In the genomic region with DNA sequence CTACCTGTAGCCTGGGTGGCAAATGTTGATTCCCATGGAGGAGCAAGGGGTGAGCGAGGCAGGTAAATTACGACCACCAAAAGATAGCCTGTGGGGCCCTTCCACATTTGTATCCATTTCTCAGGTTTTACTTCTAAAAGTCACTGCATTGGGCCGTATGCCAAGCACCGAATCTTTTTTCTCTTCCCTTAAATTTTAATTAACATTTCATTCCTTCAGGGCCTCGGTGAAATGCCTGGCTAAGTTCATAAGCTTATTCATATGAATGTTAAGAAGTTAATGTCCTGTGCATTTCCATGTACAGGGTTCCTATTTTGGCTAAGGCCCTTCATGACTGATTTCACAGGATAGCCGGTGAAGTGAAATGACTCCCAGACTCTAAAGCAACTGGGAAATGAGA, we compare ENCODE assay signal across 15 mouse cellular contexts. TPM values are rescaled to one million over a fixed set of nuclear protein-coding genes. Genes with fewer than 3 reads are reported as not detected.
DNase-seq lines count a peak whose midpoint lies in the region; ATAC-seq and TF ChIP-seq lines count a peak whose summit lies in the region.
"Had no signal": no experiment of that assay in that cellular context is flagged by ENCODE, and none has a peak within 500 bp of the region (broad histone marks: within the 10 kb centered on the region; RNA-seq: fewer than 3 reads in every experiment).

No protein-coding gene starts in this region.

- TF ChIP-seq EP300 in heart, postnatal 0 days (IDR thresholded peaks at IDR 0.05; ENCODE audit: low read depth) = no peak

- H3K36me3 ChIP-seq in heart, postnatal 0 days (replicated peaks; ENCODE audit: control insufficient read depth, insufficient read depth, low read length) = no peaks in the 10 kb centered on the region
- no peaks in the 10 kb centered on the region for H3K36me3 ChIP-seq in midbrain, embryonic 15.5 days (replicated peaks)
- no peaks in the 10 kb centered on the region for H3K36me3 ChIP-seq in midbrain, embryonic 13.5 days
- H3K36me3 ChIP-seq in kidney, embryonic 15.5 days = no peaks in the 10 kb centered on the region
- no peaks in the 10 kb centered on the region for H3K36me3 ChIP-seq in stomach, embryonic 16.5 days (ENCODE audit: control insufficient read depth, insufficient read depth, low read length)
- H3K36me3 ChIP-seq: G1E; liver, embryonic 12.5 days; neural tube, embryonic 15.5 days had no signal

- peak overlapping the region; percentile 58 for H3K27ac ChIP-seq in heart, postnatal 0 days (ENCODE audit: low read depth)
- H3K27ac ChIP-seq in midbrain, embryonic 15.5 days = 0 out of 2 replicates have a peak overlapping the region, but pooled peaks have one; percentile 24
- H3K27ac ChIP-seq in midbrain, embryonic 13.5 days = no peak overlapping the region
- H3K27ac ChIP-seq in kidney, embryonic 15.5 days = peak overlapping the region; percentile 86
- H3K27ac ChIP-seq in stomach, embryonic 16.5 days (ENCODE audit: low read length) = peak overlapping the region; percentile 8; the same call in 1 of the 2 replicates
- H3K27ac ChIP-seq: liver, embryonic 12.5 days; neural tube, embryonic 15.5 days had no signal

- no peak for DNase-seq in heart, postnatal 0 days (ENCODE audit: low spot score)
- DNase-seq in heart, adult 18-20 months = no peak
- no peak for DNase-seq in gastrocnemius, postnatal 25 days
- DNase-seq in lung, postnatal 4 days = no peak
- DNase-seq: adrenal gland, postnatal 25 days; gastrocnemius, postnatal 36 days; retina, postnatal 1 day; thymus, postnatal 25 days had no signal

- no peaks in the 10 kb centered on the region for H3K27me3 ChIP-seq in heart, postnatal 0 days (ENCODE audit: control insufficient read depth, insufficient read depth, low read length)
- H3K27me3 ChIP-seq in midbrain, embryonic 15.5 days (replicated peaks) = no peaks in the 10 kb centered on the region
- no peaks in the 10 kb centered on the region for H3K27me3 ChIP-seq in midbrain, embryonic 13.5 days
- H3K27me3 ChIP-seq in kidney, embryonic 15.5 days = no peaks in the 10 kb centered on the region
- H3K27me3 ChIP-seq in stomach, embryonic 16.5 days (ENCODE audit: control insufficient read depth, insufficient read depth, low read length) = no peaks in the 10 kb centered on the region
- H3K27me3 ChIP-seq: liver, embryonic 12.5 days; neural tube, embryonic 15.5 days had no signal

- no peaks in the 10 kb centered on the region for H3K9me3 ChIP-seq in heart, postnatal 0 days (replicated peaks; ENCODE audit: control insufficient read depth, low read length)
- no peaks in the 10 kb centered on the region for H3K9me3 ChIP-seq in midbrain, embryonic 15.5 days
- H3K9me3 ChIP-seq in midbrain, embryonic 13.5 days = no peaks in the 10 kb centered on the region
- no peaks in the 10 kb centered on the region for H3K9me3 ChIP-seq in kidney, embryonic 15.5 days (replicated peaks)
- no peaks in the 10 kb centered on the region for H3K9me3 ChIP-seq in stomach, embryonic 16.5 days (replicated peaks; ENCODE audit: control insufficient read depth, low read length)
- H3K9me3 ChIP-seq: G1E; liver, embryonic 12.5 days; neural tube, embryonic 15.5 days had no signal

- no peak overlapping the region for H3K4me3 ChIP-seq in heart, postnatal 0 days (ENCODE audit: low read depth, low read length)
- no peak overlapping the region for H3K4me3 ChIP-seq in midbrain, embryonic 15.5 days
- H3K4me3 ChIP-seq in midbrain, embryonic 13.5 days (replicated peaks) = no peak overlapping the region
- no peak overlapping the region for H3K4me3 ChIP-seq in kidney, embryonic 15.5 days (replicated peaks)
- no peak overlapping the region for H3K4me3 ChIP-seq in stomach, embryonic 16.5 days (replicated peaks; ENCODE audit: low read length)
- H3K4me3 ChIP-seq: liver, embryonic 12.5 days; neural tube, embryonic 15.5 days had no signal

- peaks cover 8% of the 10 kb centered on the region; the same call in 1 of the 2 replicates for H3K4me1 ChIP-seq in heart, postnatal 0 days (ENCODE audit: control insufficient read depth, insufficient read depth)
- peaks cover 6% of the 10 kb centered on the region; the same call in 1 of the 2 replicates for H3K4me1 ChIP-seq in midbrain, embryonic 15.5 days
- peaks cover 5% of the 10 kb centered on the region for H3K4me1 ChIP-seq in midbrain, embryonic 13.5 days (replicated peaks)
- H3K4me1 ChIP-seq in kidney, embryonic 15.5 days = peaks cover 25% of the 10 kb centered on the region
- peaks cover 9% of the 10 kb centered on the region; the same call in 1 of the 2 replicates for H3K4me1 ChIP-seq in stomach, embryonic 16.5 days (ENCODE audit: control insufficient read depth, insufficient read depth, low read length)

- H3K9ac ChIP-seq in heart, postnatal 0 days (replicated peaks; ENCODE audit: low read depth, low read length) = no peak overlapping the region
- H3K9ac ChIP-seq in midbrain, embryonic 15.5 days = no peak overlapping the region
- no peak overlapping the region for H3K9ac ChIP-seq in midbrain, embryonic 13.5 days (replicated peaks)
- H3K9ac ChIP-seq in kidney, embryonic 15.5 days = no peak overlapping the region
- H3K9ac ChIP-seq in stomach, embryonic 16.5 days (ENCODE audit: low read length) = no peak overlapping the region
- H3K9ac ChIP-seq: liver, embryonic 12.5 days; neural tube, embryonic 15.5 days had no signal

- WGBS in heart, postnatal 0 days = 74% methylated on average over 6 of the region's 6 CpGs
- WGBS in midbrain, embryonic 15.5 days = 60% methylated on average over 6 of the region's 6 CpGs
- 65% methylated on average over 6 of the region's 6 CpGs for WGBS in midbrain, embryonic 13.5 days
- WGBS in kidney, embryonic 15.5 days = 18% methylated on average over 6 of the region's 6 CpGs
- 83% methylated on average over 6 of the region's 6 CpGs for WGBS in stomach, embryonic 16.5 days

- no peak overlapping the region for H3K4me2 ChIP-seq in heart, postnatal 0 days (ENCODE audit: low read depth, low read length)
- H3K4me2 ChIP-seq in midbrain, embryonic 15.5 days = no peak overlapping the region
- no peak overlapping the region for H3K4me2 ChIP-seq in midbrain, embryonic 13.5 days (replicated peaks)
- H3K4me2 ChIP-seq in kidney, embryonic 15.5 days = 0 out of 2 replicates have a peak overlapping the region, but pooled peaks have one; percentile 23
- no peak overlapping the region for H3K4me2 ChIP-seq in stomach, embryonic 16.5 days (ENCODE audit: low read depth, low read length)
- H3K4me2 ChIP-seq: liver, embryonic 12.5 days; neural tube, embryonic 15.5 days had no signal

- TF ChIP-seq CTCF in heart, postnatal 0 days (IDR thresholded peaks at IDR 0.05; ENCODE audit: low read depth) = no peak

- ATAC-seq in heart, postnatal 0 days (ENCODE audit: insufficient read depth, low read depth) = no peak
- ATAC-seq in midbrain, embryonic 15.5 days (replicated peaks) = no peak
- ATAC-seq in midbrain, embryonic 13.5 days = no peak
- 0 out of 2 replicates have a peak, but pooled peaks have one; percentile 50 for ATAC-seq in kidney, embryonic 15.5 days (replicated peaks; ENCODE audit: low FRiP score)
- ATAC-seq in stomach, embryonic 16.5 days (ENCODE audit: insufficient read depth, low FRiP score) = no peak
- ATAC-seq: liver, embryonic 12.5 days had no signal

RNA-seq across cellular contexts. Expression of a gene that starts 32.8 kb away (rescaled TPM):
- total RNA-seq in heart, postnatal 0 days (2014; rRNA removed; ENCODE audit: low replicate concordance) = 10.5 and 11.6 TPM in 2 replicates
- polyA plus RNA-seq in heart, postnatal 0 days (2015; fragmentation: Nextera tagmentation; extraction: Ambion mirVana) = 3.4 and 4.0 TPM in 2 replicates
- 10 to 100 TPM; 20.0 to 21.0 TPM for total RNA-seq in heart, adult 18-20 months (2021)
- 4.0 and 4.3 TPM in 2 replicates for polyA plus RNA-seq in midbrain, embryonic 15.5 days (2015; fragmentation: Nextera tagmentation; extraction: Ambion mirVana)
- polyA plus RNA-seq in midbrain, embryonic 13.5 days (2015; fragmentation: Nextera tagmentation; extraction: Ambion mirVana) = 2.9 and 3.5 TPM in 2 replicates
- 18.5 and 19.4 TPM in 2 replicates for polyA plus RNA-seq in kidney, embryonic 15.5 days (2015; fragmentation: Nextera tagmentation; extraction: Ambion mirVana)
- polyA plus RNA-seq in stomach, embryonic 16.5 days (2015; fragmentation: Nextera tagmentation; extraction: Ambion mirVana) = 19.7 and 20.7 TPM in 2 replicates
- total RNA-seq in gastrocnemius, postnatal 25 days (2021) = 10 to 100 TPM; 10.7 to 11.2 TPM
